Mouse (Mus musculus): ENCODE data around the gene Mog. TPM values are rescaled to one million over a fixed set of nuclear protein-coding genes. Genes with fewer than 3 reads are reported as not detected.

Gene Mog
- 10 to 100 TPM; 29.1 to 29.2 TPM for total RNA-seq (2021)
- long read RNA-seq, experiment 1, partial matches to known transcripts, result 3 of 4 reads
- long read RNA-seq, experiment 1, other reads (novel, unspliced or antisense), result 1 of 4 reads
- long read RNA-seq, experiment 2, result 0 reads

- Histone ChIP-seq H3K27ac (peak within 1 kb of the TSS; percentile 55), H3K4me3 (peak within 1 kb of the TSS; percentile 17)
- intact Hi-C loops (cut with DNase I), result no loop called here
- DNase-seq (ENCODE audit: extremely low spot score in 1 of 2, low spot score in 2 of 2), result peak in 1 of 2 experiments; percentile 11
- no peak for TF ChIP-seq CTCF (IDR thresholded peaks at IDR 0.05)
These were observed at the start of gene Mog for GRCm38 (mm10) chr17:37022628-37023576. Gene Mog (minus strand): TSS chr17:37023398.

- intact Hi-C loops (cut with DNase I), result no loop called here
- peak; percentile 21 to 46 for DNase-seq (ENCODE audit: extremely low spot score in 1 of 2, low spot score in 2 of 2)
- TF ChIP-seq CTCF (IDR thresholded peaks at IDR 0.05), result no peak
These were observed 49.6 kb upstream of the Mog start for GRCm38 (mm10) chr17:37072730-37073276.

GRCm38 (mm10) chr17:37072080-37072729 lies 49.0 kb upstream of the Mog start:
- peak in 1 of 2 experiments; percentile 17 for DNase-seq (ENCODE audit: extremely low spot score in 1 of 2, low spot score in 2 of 2)
- TF ChIP-seq CTCF (IDR thresholded peaks at IDR 0.05), result no peak

More at GRCm38 (mm10) chr17:37072730-37073276, 49.6 kb upstream of the Mog start:
- Histone ChIP-seq H3K4me3 (no peak overlapping the region), H3K27ac (peak overlapping the region; percentile 78)

GRCm38 (mm10) chr17:37070121-37070520 lies 46.9 kb upstream of the Mog start:
- Histone ChIP-seq H3K4me3 (no peak overlapping the region), H3K27ac (no peak overlapping the region; the same call in 1 of the 2 replicates)
- DNase-seq (ENCODE audit: extremely low spot score in 1 of 2, low spot score in 2 of 2), result peak in 1 of 2 experiments; percentile 10

More at GRCm38 (mm10) chr17:37072080-37072729, 49.0 kb upstream of the Mog start:
- intact Hi-C loops (cut with DNase I), result no loop called here
- Histone ChIP-seq H3K4me3 (no peak overlapping the region), H3K27ac (peak overlapping the region; percentile 78)

GRCm38 (mm10) chr17:37067861-37068260 lies 44.7 kb upstream of the Mog start:
- DNase-seq (ENCODE audit: extremely low spot score in 1 of 2, low spot score in 2 of 2), result peak in 1 of 2 experiments; percentile 11
- Histone ChIP-seq H3K27ac (peak overlapping the region; percentile 61), H3K4me3 (no peak overlapping the region)
- TF ChIP-seq CTCF (IDR thresholded peaks at IDR 0.05), result no peak
- intact Hi-C loops (cut with DNase I), result no loop called here

More at GRCm38 (mm10) chr17:37070121-37070520, 46.9 kb upstream of the Mog start:
- intact Hi-C loops (cut with DNase I), result loop anchor here (2.0 kb wide), 1 partner anchor 17 kb away; no protein-coding TSS in a partner anchor
- no peak for TF ChIP-seq CTCF (IDR thresholded peaks at IDR 0.05)

GRCm38 (mm10) chr17:37065993-37066392 lies 42.8 kb upstream of the Mog start:
- H3K27ac ChIP-seq, result no peak overlapping the region
- intact Hi-C loops (cut with DNase I), result no loop called here

GRCm38 (mm10) chr17:37063686-37064495 lies 40.7 kb upstream of the Mog start:
- TF ChIP-seq CTCF (IDR thresholded peaks at IDR 0.05), result no peak
- no peak overlapping the region for H3K4me3 ChIP-seq
- H3K27ac ChIP-seq, result peak overlapping the region; percentile 80; the same call in 1 of the 2 replicates
- no peak for DNase-seq (ENCODE audit: extremely low spot score in 1 of 2, low spot score in 2 of 2)
- intact Hi-C loops (cut with DNase I), result no loop called here

More at GRCm38 (mm10) chr17:37065993-37066392, 42.8 kb upstream of the Mog start:
- no peak for DNase-seq (ENCODE audit: extremely low spot score in 1 of 2, low spot score in 2 of 2)
- TF ChIP-seq CTCF (IDR thresholded peaks at IDR 0.05), result no peak
- H3K4me3 ChIP-seq, result no peak overlapping the region

GRCm38 (mm10) chr17:37063063-37063462 lies 39.9 kb upstream of the Mog start:
- TF ChIP-seq CTCF (IDR thresholded peaks at IDR 0.05), result no peak
- no peak for DNase-seq (ENCODE audit: extremely low spot score in 1 of 2, low spot score in 2 of 2)
- peak overlapping the region; percentile 80 for H3K27ac ChIP-seq
- intact Hi-C loops (cut with DNase I), result no loop called here
- H3K4me3 ChIP-seq, result no peak overlapping the region

- no peak for TF ChIP-seq CTCF (IDR thresholded peaks at IDR 0.05)
- peak overlapping the region; percentile 80 for H3K27ac ChIP-seq
- intact Hi-C loops (cut with DNase I), result no loop called here
- no peak overlapping the region for H3K4me3 ChIP-seq
- peak in 1 of 2 experiments; percentile 57 for DNase-seq (ENCODE audit: extremely low spot score in 1 of 2, low spot score in 2 of 2)
These were observed 39.0 kb upstream of the Mog start for GRCm38 (mm10) chr17:37062101-37062641.

GRCm38 (mm10) chr17:37061435-37061834 lies 38.2 kb upstream of the Mog start:
- Histone ChIP-seq H3K4me3 (no peak overlapping the region), H3K27ac (peak overlapping the region; percentile 80)
- no peak for TF ChIP-seq CTCF (IDR thresholded peaks at IDR 0.05)
- intact Hi-C loops (cut with DNase I), result no loop called here
- DNase-seq (ENCODE audit: extremely low spot score in 1 of 2, low spot score in 2 of 2), result no peak

All from left cerebral cortex, adult 2 months (tissue).